Comparison of ENCODE assay signal across 10 mouse cellular contexts in genomic region chr9:44841241-44841640, GRCm38 (mm10). TPM values are rescaled to one million over a fixed set of nuclear protein-coding genes. Genes with fewer than 3 reads are reported as not detected.
A peak's percentile ranks its signal among the peaks of the same experiment; 100 is the strongest.
DNase-seq lines count a peak whose midpoint lies in the region; ATAC-seq and TF ChIP-seq lines count a peak whose summit lies in the region.
"Had no signal": no experiment of that assay in that cellular context is flagged by ENCODE, and none has a peak within 500 bp of the region (broad histone marks: within the 10 kb centered on the region; RNA-seq: fewer than 3 reads in every experiment).

No protein-coding gene starts in this region.

- intact Hi-C loops in heart, postnatal 36 days (cut with DNase I) = loop anchor here (2.0 kb wide), 1 partner anchor 70 kb away; no protein-coding TSS in a partner anchor

- H3K9ac ChIP-seq in midbrain, postnatal 0 days (replicated peaks; ENCODE audit: low read length, poor library complexity, severe bottlenecking) = no peak overlapping the region
- H3K9ac ChIP-seq in midbrain, embryonic 13.5 days (replicated peaks) = no peak overlapping the region
- H3K9ac ChIP-seq: heart, embryonic 13.5 days had no signal

- no peak overlapping the region for H3K4me2 ChIP-seq in midbrain, postnatal 0 days (ENCODE audit: low read depth, low read length, poor library complexity, severe bottlenecking)
- no peak overlapping the region for H3K4me2 ChIP-seq in midbrain, embryonic 13.5 days (replicated peaks)
- H3K4me2 ChIP-seq: heart, embryonic 13.5 days had no signal

- no peak for TF ChIP-seq POLR2A in small intestine, adult 2 months (IDR thresholded peaks at IDR 0.05; ENCODE audit: low read depth, low read length)

- DNase-seq in cerebellum, adult 11 months = peak; percentile 24
- DNase-seq in cerebellum, adult 9-11 months = no peak
- DNase-seq in midbrain, postnatal 0 days (ENCODE audit: low spot score) = peak; percentile 11
- DNase-seq in heart, postnatal 36 days = peak; percentile 28
- no peak for DNase-seq in gastrocnemius, postnatal 25 days
- DNase-seq in layer of hippocampus, postnatal 25 days (ENCODE audit: extremely low spot score in 1 of 2, low spot score in 1 of 2) = no peak

- no peaks in the 10 kb centered on the region for H3K4me1 ChIP-seq in midbrain, postnatal 0 days (ENCODE audit: insufficient read depth, low read length)
- no peaks in the 10 kb centered on the region for H3K4me1 ChIP-seq in midbrain, embryonic 13.5 days (replicated peaks)
- H3K4me1 ChIP-seq in small intestine, adult 2 months (ENCODE audit: control insufficient read depth, insufficient read depth, insufficient read length, low read length) = no peaks in the 10 kb centered on the region
- H3K4me1 ChIP-seq: heart, embryonic 13.5 days had no signal

- H3K27me3 ChIP-seq in midbrain, postnatal 0 days (ENCODE audit: insufficient read depth, low read length) = no peaks in the 10 kb centered on the region
- no peaks in the 10 kb centered on the region for H3K27me3 ChIP-seq in midbrain, embryonic 13.5 days
- no peaks in the 10 kb centered on the region for H3K27me3 ChIP-seq in small intestine, adult 2 months (ENCODE audit: control insufficient read depth, insufficient read depth, low read length)
- H3K27me3 ChIP-seq: heart, embryonic 13.5 days; megakaryocyte, embryonic 14.5 days had no signal

- 87% methylated on average over 10 of the region's 10 CpGs for WGBS in midbrain, postnatal 0 days
- WGBS in midbrain, embryonic 13.5 days = 91% methylated on average over 10 of the region's 10 CpGs
- WGBS in small intestine, adult 2 months = 73% methylated on average over 10 of the region's 10 CpGs

- no peaks in the 10 kb centered on the region for H3K9me3 ChIP-seq in midbrain, postnatal 0 days (ENCODE audit: low read length)
- H3K9me3 ChIP-seq in midbrain, embryonic 13.5 days = no peaks in the 10 kb centered on the region
- H3K9me3 ChIP-seq: heart, embryonic 13.5 days; megakaryocyte, embryonic 14.5 days had no signal

- no peak overlapping the region for H3K4me3 ChIP-seq in midbrain, postnatal 0 days (ENCODE audit: low read depth, low read length)
- no peak overlapping the region for H3K4me3 ChIP-seq in midbrain, embryonic 13.5 days (replicated peaks)
- H3K4me3 ChIP-seq in small intestine, adult 2 months (ENCODE audit: low read depth, low read length) = no peak overlapping the region
- H3K4me3 ChIP-seq: heart, embryonic 13.5 days; megakaryocyte, embryonic 14.5 days had no signal

- H3K36me3 ChIP-seq in midbrain, postnatal 0 days (ENCODE audit: insufficient read depth, low read length) = peaks cover 64% of the 10 kb centered on the region
- H3K36me3 ChIP-seq in midbrain, embryonic 13.5 days = peaks cover 90% of the 10 kb centered on the region
- peaks cover 54% of the 10 kb centered on the region for H3K36me3 ChIP-seq in small intestine, adult 2 months (ENCODE audit: control insufficient read depth, insufficient read depth, low read length)

- TF ChIP-seq CTCF in midbrain, postnatal 0 days (IDR thresholded peaks at IDR 0.05) = peak; percentile 69
- TF ChIP-seq CTCF in small intestine, adult 2 months (IDR thresholded peaks at IDR 0.05; ENCODE audit: extremely low read depth, insufficient read length, insufficient replicate concordance, low read depth, low read length) = peak; percentile 49; the same call in 1 of the 2 replicates

- ATAC-seq in midbrain, postnatal 0 days (ENCODE audit: low FRiP score) = no peak
- no peak for ATAC-seq in midbrain, embryonic 13.5 days

- no peak overlapping the region for H3K27ac ChIP-seq in midbrain, postnatal 0 days (ENCODE audit: low read depth, low read length)
- H3K27ac ChIP-seq in midbrain, embryonic 13.5 days = no peak overlapping the region
- no peak overlapping the region for H3K27ac ChIP-seq in small intestine, adult 2 months (ENCODE audit: insufficient read depth, low read depth, low read length)
- H3K27ac ChIP-seq: heart, embryonic 13.5 days had no signal

RNA-seq across cellular contexts. Expression of gene Ttc36, which starts 38.4 kb away (rescaled TPM):
- total RNA-seq in midbrain, postnatal 0 days (2014; rRNA removed) = 3.3 TPM in 1 of 2 replicates, not detected in the other
- polyA plus RNA-seq in midbrain, postnatal 0 days (2015; fragmentation: Nextera tagmentation; extraction: Ambion mirVana) = 0.61 and 1.0 TPM in 2 replicates
- not detected in 2 replicates for polyA plus RNA-seq in midbrain, embryonic 13.5 days (2015; fragmentation: Nextera tagmentation; extraction: Ambion mirVana)
- under 1 TPM in 1 of 2 experiments, not detected in 1; 0.41 TPM for total RNA-seq in heart, postnatal 36 days (2021)
- polyA plus RNA-seq in small intestine, adult 2 months (2012; rRNA removed) = 2.1 and 9.4 TPM in 2 replicates
- under 1 TPM; 0.32 to 0.90 TPM for total RNA-seq in gastrocnemius, postnatal 25 days (2021)
- total RNA-seq in layer of hippocampus, postnatal 25 days (2021) = 1 to 10 TPM; 1.2 to 1.3 TPM

RNA-seq across cellular contexts. Expression of gene Kmt2a, which starts 39.9 kb away (rescaled TPM):
- total RNA-seq in midbrain, postnatal 0 days (2014; rRNA removed) = 27.8 and 28.0 TPM in 2 replicates
- polyA plus RNA-seq in midbrain, postnatal 0 days (2015; fragmentation: Nextera tagmentation; extraction: Ambion mirVana) = 14.0 and 20.0 TPM in 2 replicates
- polyA plus RNA-seq in midbrain, embryonic 13.5 days (2015; fragmentation: Nextera tagmentation; extraction: Ambion mirVana) = 21.4 and 24.7 TPM in 2 replicates
- total RNA-seq in heart, postnatal 36 days (2021) = 10 to 100 TPM; 26.1 to 29.7 TPM
- polyA plus RNA-seq in small intestine, adult 2 months (2012; rRNA removed) = 6.8 and 12.2 TPM in 2 replicates
- total RNA-seq in gastrocnemius, postnatal 25 days (2021) = 10 to 100 TPM; 10.0 to 15.3 TPM
- 10 to 100 TPM; 46.7 to 64.4 TPM for total RNA-seq in layer of hippocampus, postnatal 25 days (2021)

RNA-seq across cellular contexts. Expression of gene Tmem25, which starts 42.1 kb away (rescaled TPM):
- total RNA-seq in midbrain, postnatal 0 days (2014; rRNA removed) = 29.9 and 32.6 TPM in 2 replicates
- 25.9 and 30.1 TPM in 2 replicates for polyA plus RNA-seq in midbrain, postnatal 0 days (2015; fragmentation: Nextera tagmentation; extraction: Ambion mirVana)
- polyA plus RNA-seq in midbrain, embryonic 13.5 days (2015; fragmentation: Nextera tagmentation; extraction: Ambion mirVana) = 8.7 and 9.2 TPM in 2 replicates
- 10 to 100 TPM in 1 of 2 experiments, 1 to 10 TPM in 1; 9.6 to 10.9 TPM for total RNA-seq in heart, postnatal 36 days (2021)
- polyA plus RNA-seq in small intestine, adult 2 months (2012; rRNA removed) = 2.9 and 6.9 TPM in 2 replicates
- total RNA-seq in gastrocnemius, postnatal 25 days (2021) = 1 to 10 TPM; 7.9 to 9.0 TPM
- total RNA-seq in layer of hippocampus, postnatal 25 days (2021) = 10 to 100 TPM; 44.3 to 55.8 TPM

Comparison
In these comparisons a context has a peak if more than half of its experiments do, and no peak if none do; other contexts are left out.
1. DNase-seq: peak in cerebellum, adult 11 months (single experiment), midbrain, postnatal 0 days (single experiment) and heart, postnatal 36 days (2 of 2); none in cerebellum, adult 9-11 months (single experiment), gastrocnemius, postnatal 25 days (single experiment) and layer of hippocampus, postnatal 25 days (0 of 2).